Mouse (Mus musculus): ENCODE data around the gene Vmn2r106. TPM values are rescaled to one million over a fixed set of nuclear protein-coding genes. Genes with fewer than 3 reads are reported as not detected.

The Vmn2r106 gene
- not detected for total RNA-seq (2022)

DNA sequence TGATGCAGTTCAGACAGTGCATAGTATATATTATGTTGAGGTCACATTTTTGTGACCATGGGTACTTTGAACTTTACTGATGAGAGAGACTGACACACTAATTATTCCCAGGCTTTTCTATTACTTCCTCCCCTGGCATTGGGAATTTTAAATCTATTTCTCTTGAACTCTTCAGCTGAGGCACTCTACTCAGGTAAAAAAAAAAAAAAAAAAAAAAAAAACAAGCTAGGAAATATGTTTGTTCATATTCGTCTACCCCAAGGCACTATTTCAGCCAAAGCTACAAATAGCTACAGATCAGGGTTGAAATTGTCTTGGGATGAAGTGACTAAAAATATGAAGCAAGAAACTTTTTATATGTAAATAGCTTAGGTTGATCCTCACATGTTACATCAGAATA lies at the start of gene Vmn2r106:
Vmn2r106 (minus strand) TSS at position 101 of the 400 bp plus-strand sequence.
- DNase-seq (ENCODE audit: low spot score) = no peak

DNA sequence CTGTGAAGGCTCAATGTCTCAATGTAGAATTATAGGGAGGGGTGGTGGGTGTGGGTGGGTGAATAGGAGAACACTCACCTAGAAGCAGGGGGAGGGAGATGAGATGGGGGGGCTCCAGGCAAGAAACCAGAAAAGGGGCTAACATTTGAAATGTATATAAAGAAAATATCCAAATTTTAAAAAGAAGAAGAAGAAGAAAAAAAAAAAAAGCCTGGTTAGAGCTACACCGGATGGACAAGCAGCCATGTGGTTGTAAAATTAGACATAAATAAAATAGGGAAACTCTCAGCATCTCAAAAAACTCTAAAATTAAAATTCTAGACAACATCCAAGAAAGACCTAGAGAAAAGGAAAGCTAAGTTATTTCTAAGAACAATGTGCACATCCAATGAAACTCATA lies 20.4 kb upstream of the Vmn2r106 start:
- no peak for DNase-seq (ENCODE audit: low spot score)

DNA sequence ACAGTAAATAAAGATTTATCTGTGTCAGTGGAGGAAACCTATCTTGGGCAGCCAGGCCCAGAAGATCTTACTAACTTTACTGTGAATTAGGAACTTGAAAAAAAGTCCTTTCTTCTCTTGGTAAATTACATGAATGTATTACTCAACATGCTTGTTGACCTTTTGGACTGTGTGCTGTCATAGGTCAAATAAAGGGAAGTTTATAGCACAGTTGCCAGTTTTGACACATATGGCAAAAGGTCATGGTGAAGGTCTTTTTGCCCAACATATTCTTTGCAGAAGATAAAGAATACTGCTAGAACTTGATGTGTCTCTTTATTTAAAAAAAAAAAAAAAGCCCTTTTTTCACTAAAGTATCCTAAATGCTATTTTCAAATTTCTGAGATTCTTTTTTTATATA lies 1.6 kb upstream of the Vmn2r106 start:
- DNase-seq (ENCODE audit: low spot score) = no peak

DNA sequence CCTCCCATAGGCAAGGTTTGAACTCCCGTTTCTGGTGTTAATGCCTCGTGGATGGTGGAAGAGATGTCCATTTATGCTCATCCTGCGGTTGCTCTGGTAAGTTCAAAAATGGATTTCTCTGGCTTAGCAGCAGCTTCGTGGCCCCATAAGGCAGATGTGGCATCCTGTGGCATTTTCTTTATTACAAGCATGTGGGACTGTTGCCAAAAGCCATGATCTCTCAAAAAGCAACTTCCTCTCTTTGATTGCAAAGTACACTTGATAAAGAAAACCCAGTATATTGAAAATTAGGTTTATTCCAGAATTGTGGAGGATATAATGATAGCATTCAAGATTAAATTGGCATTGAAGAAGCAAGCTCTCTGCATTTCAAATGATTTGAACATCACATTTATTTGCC lies 29.8 kb downstream of the Vmn2r106 start:
- DNase-seq (ENCODE audit: low spot score) = no peak

DNA sequence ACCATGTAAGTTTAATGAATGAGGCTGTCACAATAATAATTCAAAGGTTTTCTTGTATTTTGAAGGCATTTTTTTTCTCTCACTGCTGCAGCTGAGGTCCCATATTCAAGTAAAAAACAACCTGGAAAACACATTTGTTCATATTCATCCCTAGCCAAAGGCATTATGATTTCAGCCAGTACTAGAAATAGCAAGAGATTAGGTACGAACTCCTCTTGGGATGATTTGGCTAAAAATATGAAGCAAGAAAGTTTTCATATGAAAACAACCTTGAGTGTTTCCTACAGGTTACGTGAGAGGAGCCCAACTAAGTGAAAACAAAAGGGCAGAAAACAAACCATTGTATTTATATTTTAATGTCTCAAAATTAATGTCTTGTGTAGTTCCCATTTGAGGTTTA lies 50.4 kb downstream of the Vmn2r106 start, which contains the start of gene Vmn2r105:
Vmn2r105 (minus strand) TSS at position 101 of the 400 bp plus-strand sequence.
- DNase-seq (ENCODE audit: low spot score) = no peak

Other genes with a start within 250 kb of the Vmn2r106 start
- gene Vmn2r104, start 237.2 kb downstream of the Vmn2r106 start, total RNA-seq (2022) = not detected
- gene Fpr-rs7, start 171.3 kb downstream of the Vmn2r106 start, total RNA-seq (2022) = not detected
- gene Fpr-rs6, start 102.5 kb downstream of the Vmn2r106 start, total RNA-seq (2022) = not detected
- gene Vmn2r105, start 50.5 kb downstream of the Vmn2r106 start, total RNA-seq (2022) = not detected
- not detected for gene Vmn2r107, start 59.7 kb upstream of the Vmn2r106 start, total RNA-seq (2022)
- not detected for gene Vmn1r224, start 128.6 kb upstream of the Vmn2r106 start, total RNA-seq (2022)
- under 1 TPM in 1 of 4 experiments, not detected in 3; 0.03 TPM for gene Vmn2r108, start 195.8 kb upstream of the Vmn2r106 start, total RNA-seq (2022)
- not detected for gene Vmn1r225, start 212.6 kb upstream of the Vmn2r106 start, total RNA-seq (2022)